Mouse (Mus musculus) naive thymus-derived CD4-positive, alpha-beta T cell, adult 2 months (primary cell): ENCODE results near the gene Npm3.

Source experiments
- DNase-seq: peaks from one replicate; pipeline ENCODE4 v3.0.0-alpha.2; 2011; ENCODE audit warnings: low read depth

Gene Npm3

GRCm38 (mm10) chr19:45734191-45734590, 15.2 kb downstream of the Npm3 start:
- DNase-seq: no peak

GRCm38 (mm10) chr19:45733564-45733963, 15.8 kb downstream of the Npm3 start:
- peak; percentile 9 for DNase-seq

GRCm38 (mm10) chr19:45731658-45732057, 17.7 kb downstream of the Npm3 start:
- no peak for DNase-seq

GRCm38 (mm10) chr19:45730042-45730441, 19.3 kb downstream of the Npm3 start:
- DNase-seq: no peak

GRCm38 (mm10) chr19:45727231-45727630, 22.2 kb downstream of the Npm3 start:
- DNase-seq: peak; percentile 25

- no peak for DNase-seq
These were observed 23.6 kb downstream of the Npm3 start for GRCm38 (mm10) chr19:45725677-45726277.

GRCm38 (mm10) chr19:45722188-45722587, 27.2 kb downstream of the Npm3 start:
- DNase-seq: no peak

GRCm38 (mm10) chr19:45718286-45718685, 31.1 kb downstream of the Npm3 start:
- DNase-seq: no peak

- no peak for DNase-seq
These were observed 31.7 kb downstream of the Npm3 start for GRCm38 (mm10) chr19:45717493-45718220.

GRCm38 (mm10) chr19:45708704-45709103, 40.7 kb downstream of the Npm3 start:
- no peak for DNase-seq
